Mouse (Mus musculus) olfactory bulb, adult 2 months (tissue): ENCODE data around the gene Cpeb2.

Source experiments
- CTCF ChIP-seq: fragments of 200-500 bp; IDR thresholded peaks from 2 replicates; pipeline ENCODE4 v1.5.1; 2012; ENCODE audit warnings: low read depth, mild to moderate bottlenecking, low read length, moderate library complexity; ENCODE audit not compliant: insufficient read depth
- POLR2A ChIP-seq: fragments of 200-500 bp; IDR thresholded peaks from 2 replicates; pipeline ENCODE4 v1.6.1; 2012; ENCODE audit warnings: mild to moderate bottlenecking, low read depth, low read length, moderate library complexity; ENCODE audit not compliant: insufficient read depth

DNA sequence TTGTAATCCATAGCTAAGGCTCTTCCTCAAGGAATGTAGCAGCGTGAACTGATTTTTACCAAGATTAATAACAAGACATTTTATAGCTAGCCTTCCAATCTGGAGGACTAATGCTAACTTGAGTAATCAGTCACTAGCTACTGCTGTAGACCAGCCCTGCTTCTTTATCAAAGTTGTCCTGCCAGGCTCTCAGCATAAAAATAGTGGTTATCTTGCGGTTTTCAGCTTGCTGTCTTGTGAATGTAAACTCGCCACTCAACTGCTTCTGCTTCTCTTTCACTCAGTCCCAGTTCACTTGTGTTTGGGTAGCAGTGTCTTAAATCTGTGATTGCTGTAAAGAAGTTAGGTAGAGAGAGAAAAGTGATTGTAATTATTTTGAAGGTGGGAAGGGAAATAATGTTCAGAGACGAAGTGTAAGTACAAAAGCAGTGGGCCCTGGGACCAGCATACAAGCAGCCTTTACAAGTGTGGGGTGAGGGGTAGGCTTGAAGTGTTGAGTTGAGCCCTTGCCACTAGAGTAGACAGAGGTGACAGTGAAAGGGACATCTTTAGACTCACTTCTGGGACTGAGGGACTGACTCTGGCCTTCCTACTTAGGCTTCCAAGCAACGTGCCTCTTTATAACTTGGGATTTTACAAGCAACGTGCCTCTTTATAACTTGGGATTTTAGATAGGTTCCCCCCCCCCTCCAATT lies 6.3 kb downstream of the Cpeb2 start:
- TF ChIP-seq CTCF (no peak), POLR2A (no peak)
